Mouse (Mus musculus) granulocyte monocyte progenitor cell, adult 5-6 weeks (primary cell): ENCODE measurements around the gene Rex1bd. TPM values are rescaled to one million over a fixed set of nuclear protein-coding genes. Genes with fewer than 3 reads are reported as not detected.
A peak's percentile ranks its signal among the peaks of the same experiment; 100 is the strongest.

Source experiments
- ATAC-seq: replicated peaks from 2 replicates; pipeline ENCODE4 v1.8.0; 2016; ENCODE audit warnings: mild to moderate bottlenecking, moderate TSS enrichment, inconsistent platforms; ENCODE audit not compliant: poor library complexity, severe bottlenecking
- total RNA-seq, 2 experiments: library from RNA; stranded (forward) in 1 of 2; stranded (reverse) in 1 of 2; fragments of 200-712, 200-1000 nt in 1 of 2; fragments of >200 nt in 1 of 2; fragmentation: Nextera tagmentation in 1 of 2; gene quantifications; 2 replicates each; pipeline ENCODE4 v1.2.3; 2014 to 2017

Rex1bd gene
- 21.7 and 30.2 TPM in 2 replicates for total RNA-seq (2014; fragmentation: Nextera tagmentation)
- 33.4 and 64.9 TPM in 2 replicates for total RNA-seq (2017)

- ATAC-seq: peak; percentile 67
Measured at GRCm38 (mm10) chr8:70506328-70507026, at the start of gene Rex1bd. Rex1bd (minus strand) TSS chr8:70506752.

GRCm38 (mm10) chr8:70555079-70555747 lies 48.7 kb upstream of the Rex1bd start:
- ATAC-seq: no peak

- ATAC-seq: no peak
Measured at GRCm38 (mm10) chr8:70553740-70554139, 47.2 kb upstream of the Rex1bd start.

GRCm38 (mm10) chr8:70552836-70553235 lies 46.3 kb upstream of the Rex1bd start:
- no peak for ATAC-seq

- ATAC-seq: no peak
Measured at GRCm38 (mm10) chr8:70551558-70552161, 45.1 kb upstream of the Rex1bd start.

GRCm38 (mm10) chr8:70549412-70550184 lies 43.0 kb upstream of the Rex1bd start:
- peak; percentile 88 for ATAC-seq

GRCm38 (mm10) chr8:70547762-70548161 lies 41.2 kb upstream of the Rex1bd start:
- ATAC-seq: no peak

- ATAC-seq: peak; percentile 26; the same call in 1 of the 2 replicates
Measured at GRCm38 (mm10) chr8:70546412-70546811, 39.9 kb upstream of the Rex1bd start.

- peak; percentile 70 for ATAC-seq
Measured at GRCm38 (mm10) chr8:70544200-70544687, 37.7 kb upstream of the Rex1bd start.

GRCm38 (mm10) chr8:70541081-70541480 lies 34.5 kb upstream of the Rex1bd start:
- no peak for ATAC-seq

- no peak for ATAC-seq
Measured at GRCm38 (mm10) chr8:70540507-70541071, 34.0 kb upstream of the Rex1bd start.

- ATAC-seq: no peak
Measured at GRCm38 (mm10) chr8:70540013-70540506, 33.5 kb upstream of the Rex1bd start.

GRCm38 (mm10) chr8:70539077-70539813 lies 32.7 kb upstream of the Rex1bd start, which contains the start of gene Ell:
Ell (plus strand) TSS chr8:70539457.
- ATAC-seq: peak; percentile 52

GRCm38 (mm10) chr8:70538633-70539076 lies 32.1 kb upstream of the Rex1bd start:
- peak; percentile 69 for ATAC-seq

GRCm38 (mm10) chr8:70538024-70538579 lies 31.6 kb upstream of the Rex1bd start:
- ATAC-seq: peak; percentile 43

GRCm38 (mm10) chr8:70535701-70536100 lies 29.1 kb upstream of the Rex1bd start:
- no peak for ATAC-seq

GRCm38 (mm10) chr8:70535221-70535620 lies 28.7 kb upstream of the Rex1bd start:
- no peak for ATAC-seq

GRCm38 (mm10) chr8:70534281-70534680 lies 27.7 kb upstream of the Rex1bd start:
- ATAC-seq: no peak

GRCm38 (mm10) chr8:70530314-70530713 lies 23.8 kb upstream of the Rex1bd start:
- ATAC-seq: no peak
